Mouse (Mus musculus) myocyte (in vitro differentiated cells): Measurements from ENCODE around the gene Capn9.

Experiments used
- CEBPB ChIP-seq: IDR thresholded peaks from 2 replicates; pipeline ENCODE4 v1.6.1; 2011; ENCODE audit warnings: mild to moderate bottlenecking, moderate library complexity; ENCODE audit not compliant: poor library complexity, insufficient read depth, severe bottlenecking
- E2F4 ChIP-seq: IDR thresholded peaks from one replicate; pipeline ENCODE4 v1.6.1; 2011; ENCODE audit warnings: mild to moderate bottlenecking, control low read depth, moderate library complexity; ENCODE audit not compliant: insufficient read depth
- MAX ChIP-seq: IDR thresholded peaks from one replicate; pipeline ENCODE4 v1.6.1; 2011; ENCODE audit warnings: low read depth, mild to moderate bottlenecking, control low read depth
- MYOD1 ChIP-seq, 3 experiments: IDR thresholded peaks; one replicate each; pipeline ENCODE4 v1.6.1; 2011; ENCODE audit warnings: control low read depth in 2 of 3, low read depth in 2 of 3, mild to moderate bottlenecking in 2 of 3, moderate library complexity in 1 of 3; ENCODE audit not compliant: insufficient read length in 2 of 3, control insufficient read depth in 1 of 3
- POLR2A ChIP-seq: IDR thresholded peaks from one replicate; pipeline ENCODE4 v1.6.1; 2011; ENCODE audit warnings: low read depth, mild to moderate bottlenecking, control low read depth, moderate library complexity; ENCODE audit not compliant: insufficient read length
- POLR2AphosphoS2 ChIP-seq: IDR thresholded peaks from one replicate; pipeline ENCODE4 v1.6.1; 2011; ENCODE audit warnings: low read depth, control low read depth; ENCODE audit not compliant: insufficient read length
- REST ChIP-seq: IDR thresholded peaks from one replicate; pipeline ENCODE4 v1.6.1; 2011; ENCODE audit warnings: mild to moderate bottlenecking, control low read depth, moderate library complexity; ENCODE audit not compliant: insufficient read depth, insufficient read length
- TCF12 ChIP-seq: IDR thresholded peaks from one replicate; pipeline ENCODE4 v1.6.1; 2011; ENCODE audit warnings: mild to moderate bottlenecking, control low read depth; ENCODE audit not compliant: poor library complexity, insufficient read depth, severe bottlenecking
- USF1 ChIP-seq: IDR thresholded peaks from one replicate; pipeline ENCODE4 v1.6.1; 2011; ENCODE audit warnings: low read depth, mild to moderate bottlenecking, control low read depth, moderate library complexity

- no peak for TF ChIP-seq USF1
- TF ChIP-seq TCF12 = no peak
- TF ChIP-seq REST = no peak
- TF ChIP-seq POLR2A = no peak
- TF ChIP-seq POLR2AphosphoS2 = no peak
- TF ChIP-seq CEBPB = no peak
- TF ChIP-seq MAX = no peak
- TF ChIP-seq MYOD1 (IDR thresholded peaks at IDR 0.05; ENCODE audit: control insufficient read depth in 1 of 3, insufficient read length in 2 of 3, low read depth in 2 of 3) = no peak
- TF ChIP-seq E2F4 = no peak
These were observed 3.5 kb upstream of the Capn9 start for GRCm38 (mm10) chr8:124572430-124572775.
